27 mouse cellular contexts compared by ENCODE assay signal in genomic region chr9:122312296-122312990, GRCm38 (mm10). TPM values are rescaled to one million over a fixed set of nuclear protein-coding genes. Genes with fewer than 3 reads are reported as not detected.
DNase-seq lines count a peak whose midpoint lies in the region; ATAC-seq and TF ChIP-seq lines count a peak whose summit lies in the region.
"Had no signal": no experiment of that assay in that cellular context is flagged by ENCODE, and none has a peak within 500 bp of the region (broad histone marks: within the 10 kb centered on the region; RNA-seq: fewer than 3 reads in every experiment).

No protein-coding gene starts in this region.

- no peak overlapping the region for H3K4me3 ChIP-seq in heart, adult 2 months
- no peak overlapping the region for H3K4me3 ChIP-seq in MEL (ENCODE audit: control insufficient read depth in 1 of 2, insufficient read depth in 1 of 2, low read depth in 2 of 2, low read length in 2 of 2)
- H3K4me3 ChIP-seq in left cerebral cortex, adult 2 months = no peak overlapping the region
- H3K4me3 ChIP-seq: embryonic facial prominence, embryonic 13.5 days; embryonic facial prominence, embryonic 15.5 days; erythroblast, embryonic 14.5 days; forebrain, embryonic 10.5 days; forebrain, embryonic 12.5 days had no signal

- peak; percentile 52 for ATAC-seq in granulocyte monocyte progenitor cell, adult 5-6 weeks (replicated peaks; ENCODE audit: poor library complexity, severe bottlenecking)
- no peak for ATAC-seq in megakaryocyte progenitor cell, adult 5-6 weeks (replicated peaks; ENCODE audit: poor library complexity)
- ATAC-seq: CD4-positive, CD25-positive, alpha-beta regulatory T cell, adult 4 months; forebrain, embryonic 14.5 days; forebrain, embryonic 16.5 days had no signal

- no peak for TF ChIP-seq EP300 in heart, adult 2 months (IDR thresholded peaks at IDR 0.05; ENCODE audit: insufficient read depth, low read depth, low read length)
- TF ChIP-seq EP300 in MEL (IDR thresholded peaks at IDR 0.05; ENCODE audit: low read depth in 1 of 2, low read length in 2 of 2) = no peak

- 63% methylated on average over 7 of the region's 7 CpGs for WGBS in heart, adult 2 months

- no peak for TF ChIP-seq RAD21 in MEL (IDR thresholded peaks at IDR 0.05; ENCODE audit: low read depth, low read length)

- H3K36me3 ChIP-seq in heart, adult 2 months (ENCODE audit: control insufficient read depth, insufficient read depth, low read length) = no peaks in the 10 kb centered on the region
- peaks cover 0 to 13% of the 10 kb centered on the region in 2 experiments; a peak in 2 of 4 replicates for H3K36me3 ChIP-seq in MEL (ENCODE audit: control insufficient read depth in 1 of 2, insufficient read depth in 2 of 2, low read length in 2 of 2)
- H3K36me3 ChIP-seq: embryonic facial prominence, embryonic 13.5 days; embryonic facial prominence, embryonic 15.5 days; forebrain, embryonic 10.5 days; forebrain, embryonic 12.5 days; G1E had no signal

- H3K27me3 ChIP-seq in heart, adult 2 months (ENCODE audit: control insufficient read depth, insufficient read depth, low read length) = no peaks in the 10 kb centered on the region
- peaks cover 0 to under 1% of the 10 kb centered on the region in 2 experiments; a peak in 2 of 4 replicates for H3K27me3 ChIP-seq in MEL (ENCODE audit: control insufficient read depth in 1 of 2, insufficient read depth in 2 of 2, low read length in 2 of 2)
- H3K27me3 ChIP-seq: CH12.LX; embryonic facial prominence, embryonic 13.5 days; embryonic facial prominence, embryonic 15.5 days had no signal

- no peaks in the 10 kb centered on the region for H3K9me3 ChIP-seq in MEL (replicated peaks; ENCODE audit: insufficient read depth, low read length)
- H3K9me3 ChIP-seq: embryonic facial prominence, embryonic 13.5 days; embryonic facial prominence, embryonic 15.5 days; forebrain, embryonic 10.5 days; forebrain, embryonic 12.5 days; G1E had no signal

- DNase-seq in heart, adult 11 months = peak; percentile 83
- DNase-seq in heart, adult 2 months = no peak
- peak; percentile 21 to 22 for DNase-seq in B cell, adult 2 months
- peak; percentile 11 for DNase-seq in MEL (ENCODE audit: low read depth, low spot score)
- no peak for DNase-seq in left cerebral cortex, adult 2 months (ENCODE audit: extremely low spot score in 1 of 2, low spot score in 2 of 2)
- no peak for DNase-seq in left cerebral cortex, postnatal 36 days (ENCODE audit: low spot score in 2 of 2)
- DNase-seq: adrenal gland, adult 2 months; adrenal gland, postnatal 10 days; adrenal gland, postnatal 25 days; cerebellum, adult 11 months; cerebellum, adult 18-20 months; cerebellum, adult 8-10 months; cerebellum, adult 9-11 months; cerebellum, postnatal 14 days; embryo, embryonic 11 days had no signal

- H3K4me1 ChIP-seq in heart, adult 2 months (ENCODE audit: control insufficient read depth, insufficient read depth, low read length) = no peaks in the 10 kb centered on the region; the same call in 1 of the 2 replicates
- H3K4me1 ChIP-seq in MEL (ENCODE audit: control insufficient read depth in 1 of 2, insufficient read depth in 2 of 2, low read length in 2 of 2) = peaks cover 0 to 17% of the 10 kb centered on the region in 2 experiments; a peak in 2 of 4 replicates

- TF ChIP-seq CTCF in heart, adult 2 months (IDR thresholded peaks at IDR 0.05) = no peak
- no peak for TF ChIP-seq CTCF in MEL (IDR thresholded peaks at IDR 0.05 in 2 of 3, conservative IDR thresholded peaks at IDR 0.05 in 1 of 3; ENCODE audit: control insufficient read depth in 1 of 3, insufficient read depth in 1 of 3, low read depth in 2 of 3, low read length in 3 of 3, poor library complexity in 1 of 3, severe bottlenecking in 1 of 3)
- no peak for TF ChIP-seq CTCF in left cerebral cortex, adult 2 months (IDR thresholded peaks at IDR 0.05)

- H3K27ac ChIP-seq in heart, adult 2 months = no peak overlapping the region
- no peak overlapping the region for H3K27ac ChIP-seq in MEL (ENCODE audit: control insufficient read depth, low read depth, low read length)
- H3K27ac ChIP-seq in left cerebral cortex, adult 2 months = no peak overlapping the region
- H3K27ac ChIP-seq: embryonic facial prominence, embryonic 13.5 days; embryonic facial prominence, embryonic 15.5 days; forebrain, embryonic 10.5 days; forebrain, embryonic 12.5 days had no signal

- no peaks in the 10 kb centered on the region for H3K79me2 ChIP-seq in heart, adult 2 months (replicated peaks; ENCODE audit: control insufficient read depth, insufficient read depth, low read length)
- H3K79me2 ChIP-seq in MEL (ENCODE audit: control insufficient read depth, insufficient read depth, low read length, poor library complexity) = no peaks in the 10 kb centered on the region

- no peak overlapping the region for H3K9ac ChIP-seq in heart, adult 2 months (ENCODE audit: low read depth, low read length)
- H3K9ac ChIP-seq in MEL (ENCODE audit: control insufficient read depth, low read depth, low read length, poor library complexity, severe bottlenecking) = no peak overlapping the region
- H3K9ac ChIP-seq: embryonic facial prominence, embryonic 13.5 days; embryonic facial prominence, embryonic 15.5 days; forebrain, embryonic 12.5 days had no signal

- intact Hi-C loops in heart, adult 2 months (cut with DNase I) = loop anchor here (10.0 kb wide), 1 partner anchor 298 kb away; no protein-coding TSS in a partner anchor
- intact Hi-C loops in left cerebral cortex, adult 2 months (cut with DNase I) = loop anchor here (5.0 kb wide), 1 partner anchor 295 kb away; no protein-coding TSS in a partner anchor
- intact Hi-C loops in left cerebral cortex, postnatal 36 days (cut with DNase I) = no loop called here

- no peak for TF ChIP-seq POLR2A in heart, adult 2 months (IDR thresholded peaks at IDR 0.05; ENCODE audit: insufficient read depth, low read depth, low read length)
- no peak for TF ChIP-seq POLR2A in MEL (IDR thresholded peaks at IDR 0.05; ENCODE audit: control insufficient read depth in 1 of 2, insufficient read depth in 1 of 2, low read depth in 1 of 2, low read length in 2 of 2, poor library complexity in 1 of 2)

TF ChIP-seq in MEL, 35 proteins besides CTCF, POLR2A, EP300 and RAD21:
- TF ChIP-seq USF1 (IDR thresholded peaks at IDR 0.05; ENCODE audit: low read depth, low read length) (no peak), TBP (IDR thresholded peaks at IDR 0.05; ENCODE audit: low read depth, low read length) (no peak)

RNA-seq across cellular contexts. Expression of gene Ano10, which starts 18.2 kb away (rescaled TPM):
- total RNA-seq in heart, adult 2 months (2021) = 100 to 1,000 TPM; 180 to 214 TPM
- 167 and 286 TPM in 2 replicates for polyA plus RNA-seq in heart, adult 2 months (2012; rRNA removed)
- total RNA-seq in MEL (2012; rRNA removed) = 0.29 and 0.54 TPM in 2 replicates
- polyA plus RNA-seq in MEL (2012; ENCODE audit: insufficient read depth in 1 of 2, insufficient read length in 2 of 2, low read depth in 1 of 2, low replicate concordance in 2 of 2, missing spikeins in 1 of 2) = 1 to 10 TPM in 1 of 2 experiments, not detected in 1; 3.1 TPM
- total RNA-seq in granulocyte monocyte progenitor cell, adult 5-6 weeks (2014; fragmentation: Nextera tagmentation) = 11.1 and 19.4 TPM in 2 replicates
- 12.9 and 16.2 TPM in 2 replicates for total RNA-seq in granulocyte monocyte progenitor cell, adult 5-6 weeks (2017)
- total RNA-seq in left cerebral cortex, adult 2 months (2021) = 10 to 100 TPM; 25.8 to 27.4 TPM
- 15.9 and 18.9 TPM in 2 replicates for total RNA-seq in megakaryocyte progenitor cell, adult 5-6 weeks (2015)
- total RNA-seq in megakaryocyte progenitor cell, adult 5-6 weeks (2017) = 13.3 and 13.9 TPM in 2 replicates
- 10 to 100 TPM; 27.4 to 30.3 TPM for total RNA-seq in left cerebral cortex, postnatal 36 days (2021)

RNA-seq across cellular contexts. Expression of gene Abhd5, which starts 39.0 kb away (rescaled TPM):
- 10 to 100 TPM; 53.3 to 63.2 TPM for total RNA-seq in heart, adult 2 months (2021)
- 31.8 and 52.8 TPM in 2 replicates for polyA plus RNA-seq in heart, adult 2 months (2012; rRNA removed)
- 14.2 and 14.3 TPM in 2 replicates for total RNA-seq in MEL (2012; rRNA removed)
- polyA plus RNA-seq in MEL (2012; ENCODE audit: insufficient read depth in 1 of 2, insufficient read length in 2 of 2, low read depth in 1 of 2, low replicate concordance in 2 of 2, missing spikeins in 1 of 2) = 10 to 100 TPM in 1 of 2 experiments, not detected in 1; 20.2 TPM
- 37.3 and 42.0 TPM in 2 replicates for total RNA-seq in granulocyte monocyte progenitor cell, adult 5-6 weeks (2014; fragmentation: Nextera tagmentation)
- total RNA-seq in granulocyte monocyte progenitor cell, adult 5-6 weeks (2017) = 38.3 and 43.1 TPM in 2 replicates
- total RNA-seq in left cerebral cortex, adult 2 months (2021) = 10 to 100 TPM; 17.1 to 19.3 TPM
- total RNA-seq in megakaryocyte progenitor cell, adult 5-6 weeks (2015) = 42.2 and 58.9 TPM in 2 replicates
- 44.1 and 63.1 TPM in 2 replicates for total RNA-seq in megakaryocyte progenitor cell, adult 5-6 weeks (2017)
- total RNA-seq in left cerebral cortex, postnatal 36 days (2021) = 10 to 100 TPM; 19.6 to 20.9 TPM

Comparison
In these comparisons a context has a peak if more than half of its experiments do, and no peak if none do; other contexts are left out.
1. DNase-seq: peak in heart, adult 11 months (single experiment), B cell, adult 2 months (2 of 2) and MEL (single experiment); none in heart, adult 2 months (0 of 2), left cerebral cortex, adult 2 months (0 of 2) and left cerebral cortex, postnatal 36 days (0 of 2).